Comparison of ENCODE assay signal across 8 mouse cellular contexts in genomic region chr19:6061641-6062302, GRCm38 (mm10). TPM values are rescaled to one million over a fixed set of nuclear protein-coding genes. Genes with fewer than 3 reads are reported as not detected.
DNase-seq lines count a peak whose midpoint lies in the region; ATAC-seq lines count a peak whose summit lies in the region.

No protein-coding gene starts in this region.

- DNase-seq in gastrocnemius, postnatal 10 days, result peak; percentile 29
- no peak for DNase-seq in gastrocnemius, adult 18-20 months (ENCODE audit: low spot score)
- peak; percentile 66 for DNase-seq in MN1 (ENCODE audit: low spot score)
- peak; percentile 42 for DNase-seq in embryonic facial prominence, embryonic 14.5 days (ENCODE audit: low spot score)
- peak; percentile 86 for DNase-seq in induced T-regulatory cell, adult 2 months (ENCODE audit: low read depth)
- DNase-seq in testis, postnatal 14 days (ENCODE audit: low spot score), result peak; percentile 57

- peak overlapping the region; percentile 94 for H3K27ac ChIP-seq in embryonic facial prominence, embryonic 14.5 days (replicated peaks; ENCODE audit: low read depth, low read length)
- H3K27ac ChIP-seq in liver, embryonic 12.5 days, result peak overlapping the region; percentile 99

- H3K4me3 ChIP-seq in embryonic facial prominence, embryonic 14.5 days (ENCODE audit: low read depth, low read length), result peak overlapping the region; percentile 90
- peak overlapping the region; percentile 92 for H3K4me3 ChIP-seq in liver, embryonic 12.5 days

- WGBS in embryonic facial prominence, embryonic 14.5 days, result 7% methylated on average over 27 of the region's 44 CpGs
- 1% methylated on average over 44 of the region's 44 CpGs for WGBS in liver, embryonic 12.5 days (ENCODE audit: insufficient replicate concordance)

- peaks cover 23% of the 10 kb centered on the region for H3K4me1 ChIP-seq in embryonic facial prominence, embryonic 14.5 days (ENCODE audit: control insufficient read depth, insufficient read depth, low read length)
- peaks cover 58% of the 10 kb centered on the region for H3K4me1 ChIP-seq in liver, embryonic 12.5 days

- no peak for ATAC-seq in embryonic facial prominence, embryonic 14.5 days (ENCODE audit: low read depth)
- peak; percentile 17 for ATAC-seq in liver, embryonic 12.5 days
- 0 out of 2 replicates have a peak, but pooled peaks have one; percentile 29 for ATAC-seq in monocyte, adult 5-6 weeks (replicated peaks; ENCODE audit: insufficient number of reproducible peaks, low FRiP score, low TSS enrichment, poor library complexity, severe bottlenecking)

- H3K9ac ChIP-seq in embryonic facial prominence, embryonic 14.5 days (ENCODE audit: low read depth, low read length), result peak overlapping the region; percentile 94
- peak overlapping the region; percentile 96 for H3K9ac ChIP-seq in liver, embryonic 12.5 days

- peak overlapping the region; percentile 100 for H3K4me2 ChIP-seq in embryonic facial prominence, embryonic 14.5 days (ENCODE audit: low read depth, low read length)
- H3K4me2 ChIP-seq in liver, embryonic 12.5 days, result peak overlapping the region; percentile 100

- no peaks in the 10 kb centered on the region for H3K27me3 ChIP-seq in embryonic facial prominence, embryonic 14.5 days (replicated peaks; ENCODE audit: control insufficient read depth, insufficient read depth, low read length)
- no peaks in the 10 kb centered on the region for H3K27me3 ChIP-seq in liver, embryonic 12.5 days (replicated peaks)

- H3K9me3 ChIP-seq in embryonic facial prominence, embryonic 14.5 days (ENCODE audit: control insufficient read depth, low read length), result no peaks in the 10 kb centered on the region
- no peaks in the 10 kb centered on the region for H3K9me3 ChIP-seq in liver, embryonic 12.5 days (replicated peaks)

- H3K36me3 ChIP-seq in embryonic facial prominence, embryonic 14.5 days (ENCODE audit: control insufficient read depth, insufficient read depth, low read length), result peaks cover 14% of the 10 kb centered on the region
- peaks cover 28% of the 10 kb centered on the region for H3K36me3 ChIP-seq in liver, embryonic 12.5 days

RNA-seq across cellular contexts. Expression of gene Znhit2, which starts 0.8 kb away (rescaled TPM):
- total RNA-seq in gastrocnemius, postnatal 10 days (2021), result 10 to 100 TPM; 10.6 to 11.0 TPM
- 10 to 100 TPM in 1 of 2 experiments, 1 to 10 TPM in 1; 9.5 to 10.2 TPM for total RNA-seq in gastrocnemius, adult 18-20 months (2021)
- polyA plus RNA-seq in embryonic facial prominence, embryonic 14.5 days (2014; fragmentation: Nextera tagmentation; extraction: Ambion mirVana), result 33.1 and 33.6 TPM in 2 replicates
- polyA plus RNA-seq in liver, embryonic 12.5 days (2016; fragmentation: Nextera tagmentation; extraction: Ambion mirVana), result 31.1 and 31.8 TPM in 2 replicates
- 4.8 to 9.3 TPM (median 8.4 TPM) in 3 replicates for total RNA-seq in monocyte, adult 5-6 weeks (2017)

RNA-seq across cellular contexts. Expression of gene Fau, which starts 4.1 kb away (rescaled TPM):
- 100 to 1,000 TPM; 669 to 708 TPM for total RNA-seq in gastrocnemius, postnatal 10 days (2021)
- total RNA-seq in gastrocnemius, adult 18-20 months (2021), result 100 to 1,000 TPM; 425 to 500 TPM
- 870 and 937 TPM in 2 replicates for polyA plus RNA-seq in embryonic facial prominence, embryonic 14.5 days (2014; fragmentation: Nextera tagmentation; extraction: Ambion mirVana)
- 699 and 700 TPM in 2 replicates for polyA plus RNA-seq in liver, embryonic 12.5 days (2016; fragmentation: Nextera tagmentation; extraction: Ambion mirVana)
- 2,354 to 3,035 TPM (median 2,719 TPM) in 3 replicates for total RNA-seq in monocyte, adult 5-6 weeks (2017)

RNA-seq across cellular contexts. Expression of gene Mrpl49, which starts 4.2 kb away (rescaled TPM):
- 10 to 100 TPM; 34.1 to 36.3 TPM for total RNA-seq in gastrocnemius, postnatal 10 days (2021)
- total RNA-seq in gastrocnemius, adult 18-20 months (2021), result 10 to 100 TPM; 27.5 to 29.3 TPM
- polyA plus RNA-seq in embryonic facial prominence, embryonic 14.5 days (2014; fragmentation: Nextera tagmentation; extraction: Ambion mirVana), result 67.5 and 69.8 TPM in 2 replicates
- 58.0 and 62.7 TPM in 2 replicates for polyA plus RNA-seq in liver, embryonic 12.5 days (2016; fragmentation: Nextera tagmentation; extraction: Ambion mirVana)
- total RNA-seq in monocyte, adult 5-6 weeks (2017), result 10.1 to 30.8 TPM (median 29.6 TPM) in 3 replicates

RNA-seq across cellular contexts. Expression of gene Tm7sf2, which starts 6.4 kb away (rescaled TPM):
- 1 to 10 TPM; 4.7 to 5.8 TPM for total RNA-seq in gastrocnemius, postnatal 10 days (2021)
- 1 to 10 TPM; 5.9 to 6.2 TPM for total RNA-seq in gastrocnemius, adult 18-20 months (2021)
- polyA plus RNA-seq in embryonic facial prominence, embryonic 14.5 days (2014; fragmentation: Nextera tagmentation; extraction: Ambion mirVana), result 19.5 and 21.7 TPM in 2 replicates
- polyA plus RNA-seq in liver, embryonic 12.5 days (2016; fragmentation: Nextera tagmentation; extraction: Ambion mirVana), result 30.0 and 31.4 TPM in 2 replicates
- total RNA-seq in monocyte, adult 5-6 weeks (2017), result 5.5 to 18.5 TPM (median 8.9 TPM) in 3 replicates

RNA-seq across cellular contexts. Expression of gene Vps51, which starts 15.3 kb away (rescaled TPM):
- total RNA-seq in gastrocnemius, postnatal 10 days (2021), result 10 to 100 TPM; 23.1 to 29.4 TPM
- 10 to 100 TPM; 17.5 to 23.8 TPM for total RNA-seq in gastrocnemius, adult 18-20 months (2021)
- polyA plus RNA-seq in embryonic facial prominence, embryonic 14.5 days (2014; fragmentation: Nextera tagmentation; extraction: Ambion mirVana), result 52.0 and 66.5 TPM in 2 replicates
- polyA plus RNA-seq in liver, embryonic 12.5 days (2016; fragmentation: Nextera tagmentation; extraction: Ambion mirVana), result 35.8 and 39.9 TPM in 2 replicates
- total RNA-seq in monocyte, adult 5-6 weeks (2017), result 61.1 to 80.8 TPM (median 75.6 TPM) in 3 replicates
